Mouse (Mus musculus) cerebellum, adult 2 months (tissue): ENCODE measurements at regions not wholly inside any gene's neighbourhood (a gene's known extent, or its start where the extent isn't known, plus 50 kb on each side); places are given as distances from the start of the nearest gene placed in this dataset.

Experiments
- CTCF ChIP-seq: fragments of 200-500 bp; IDR thresholded peaks from 2 replicates; pipeline ENCODE4 v1.5.1; 2011; ENCODE audit warnings: low read depth, mild to moderate bottlenecking, control low read depth, low read length, moderate library complexity, borderline replicate concordance; ENCODE audit not compliant: insufficient read depth
- POLR2A ChIP-seq: fragments of 200-500 bp; IDR thresholded peaks from 2 replicates; pipeline ENCODE4 v1.6.1; 2011; ENCODE audit warnings: low read length, control low read depth, borderline replicate concordance; ENCODE audit not compliant: insufficient read depth

DNA sequence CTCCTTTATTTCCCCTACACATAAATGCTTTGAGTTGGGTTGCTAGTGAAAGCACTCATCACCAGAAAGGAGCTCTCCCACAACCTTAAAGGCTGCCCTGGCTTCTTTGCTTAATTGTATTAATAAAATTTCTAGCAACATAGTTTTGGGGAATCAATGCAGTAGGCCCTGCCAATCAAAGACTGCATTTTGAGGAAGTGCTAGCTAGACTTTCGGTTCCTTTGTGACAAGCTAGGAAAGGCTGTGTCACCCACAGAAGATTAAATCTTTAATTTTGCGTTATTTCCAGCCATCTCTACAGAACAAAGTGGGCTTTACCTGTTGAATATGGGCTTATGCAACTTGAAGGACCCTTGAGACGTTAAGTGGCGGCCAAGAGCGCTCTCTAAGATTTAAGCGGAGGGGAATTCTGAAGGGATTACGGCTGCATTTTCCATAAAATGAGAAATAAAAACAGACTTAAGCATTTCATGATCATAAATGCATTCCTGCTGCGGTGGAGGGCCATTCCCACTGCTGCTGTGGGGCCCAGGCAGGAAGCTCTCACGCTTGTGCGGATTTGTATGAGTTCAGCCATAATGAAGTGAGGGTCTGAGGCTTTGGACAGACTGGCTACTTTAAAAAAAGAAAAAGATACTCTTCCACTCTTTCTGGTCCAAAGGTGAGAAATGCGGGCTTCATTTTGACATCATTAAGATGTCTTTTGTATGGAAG is 318.4 kb upstream of the Shh start:
- TF ChIP-seq CTCF (no peak), POLR2A (no peak)
